Mouse (Mus musculus) right cerebral cortex, postnatal 25 days (tissue): ENCODE measurements around the gene Ppp1ca.

Experiments used
- DNase-seq: peaks from one replicate; pipeline ENCODE4 v3.0.0; 2022

Gene Ppp1ca

DNA sequence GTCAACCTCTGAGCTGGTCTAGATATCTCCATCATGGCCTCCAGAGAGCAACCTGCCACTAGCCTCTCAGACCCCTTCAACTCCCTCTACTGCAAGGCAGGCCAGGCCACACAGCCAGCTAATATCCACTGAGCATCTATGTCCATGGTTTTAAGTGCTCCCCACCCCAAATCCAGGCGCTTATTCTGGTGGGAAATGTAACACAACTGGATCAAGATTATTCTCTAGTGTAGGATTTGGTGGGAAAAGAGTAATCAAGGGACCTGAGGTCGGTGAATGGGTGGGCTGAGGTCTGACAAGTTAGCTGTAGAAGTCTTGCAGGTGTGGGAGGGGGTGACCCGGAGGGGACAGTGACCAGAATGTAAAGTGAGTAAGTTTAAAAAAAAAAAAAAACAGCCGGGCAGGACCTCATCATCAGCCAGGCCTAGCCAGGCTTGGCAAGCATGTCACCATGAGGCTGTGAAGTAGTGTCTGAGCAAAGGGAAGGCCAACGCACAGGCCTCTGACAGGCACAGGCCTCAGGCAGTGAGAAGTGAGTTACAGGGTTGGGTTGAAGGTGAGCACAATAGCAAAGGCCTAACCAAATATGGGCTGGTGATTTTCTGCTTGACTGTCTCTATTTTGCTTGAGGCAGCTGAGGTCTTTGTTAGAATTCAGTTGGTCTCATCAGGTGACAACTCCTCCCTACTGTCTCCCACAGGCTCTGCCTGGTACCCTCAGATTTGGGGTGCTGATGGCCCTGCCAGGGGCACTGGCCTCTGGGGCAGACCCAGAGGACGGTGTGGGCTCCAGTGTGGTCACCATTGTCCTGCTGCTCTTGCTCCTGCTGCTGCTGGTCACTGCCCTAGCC, 36.4 kb upstream of the Ppp1ca start:
- no peak for DNase-seq

DNA sequence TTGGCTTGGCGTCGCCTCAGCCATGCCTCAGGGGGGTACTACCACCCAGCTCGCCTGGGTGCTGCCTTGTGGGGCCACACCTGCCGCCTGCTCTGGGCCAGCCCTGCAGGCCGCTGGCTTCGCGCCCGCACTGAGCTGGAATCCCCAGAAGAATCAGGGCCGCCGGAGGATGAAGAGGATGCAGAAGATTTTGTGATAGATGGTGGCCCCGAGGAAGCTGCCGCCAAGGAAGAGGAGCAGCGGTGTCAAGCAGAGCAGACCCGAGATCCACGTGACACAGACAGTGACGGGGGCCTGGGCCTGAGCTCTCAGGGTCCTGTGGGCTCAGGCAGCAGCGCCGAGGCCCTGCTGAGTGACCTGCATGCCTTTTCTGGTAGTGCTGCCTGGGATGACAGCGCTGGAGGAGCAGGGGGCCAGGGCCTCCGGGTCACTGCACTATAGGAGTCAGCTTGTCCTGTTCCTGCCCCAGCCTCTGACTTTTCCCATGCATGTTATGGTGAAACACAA, 35.7 kb upstream of the Ppp1ca start:
- DNase-seq: no peak

DNA sequence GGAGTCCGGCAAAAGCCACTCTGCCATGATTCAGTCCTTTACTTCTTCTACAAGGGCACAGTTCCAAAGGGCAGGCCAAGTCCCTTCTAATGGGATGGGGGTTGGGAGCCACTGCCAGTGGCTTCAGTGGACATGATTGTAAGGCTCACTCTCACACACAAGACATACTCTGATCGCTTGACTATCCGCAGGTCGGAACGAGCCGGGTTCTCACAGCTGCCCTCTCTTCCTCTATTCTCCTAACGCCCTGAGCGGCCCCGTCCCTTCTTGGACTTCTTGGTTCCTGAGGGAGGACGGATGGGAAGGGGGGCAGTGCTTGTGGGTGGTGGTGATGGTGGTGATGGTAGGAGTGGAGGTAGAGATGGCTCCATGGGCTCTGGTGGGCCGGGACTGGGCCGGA, 35.1 kb upstream of the Ppp1ca start:
- DNase-seq: no peak

DNA sequence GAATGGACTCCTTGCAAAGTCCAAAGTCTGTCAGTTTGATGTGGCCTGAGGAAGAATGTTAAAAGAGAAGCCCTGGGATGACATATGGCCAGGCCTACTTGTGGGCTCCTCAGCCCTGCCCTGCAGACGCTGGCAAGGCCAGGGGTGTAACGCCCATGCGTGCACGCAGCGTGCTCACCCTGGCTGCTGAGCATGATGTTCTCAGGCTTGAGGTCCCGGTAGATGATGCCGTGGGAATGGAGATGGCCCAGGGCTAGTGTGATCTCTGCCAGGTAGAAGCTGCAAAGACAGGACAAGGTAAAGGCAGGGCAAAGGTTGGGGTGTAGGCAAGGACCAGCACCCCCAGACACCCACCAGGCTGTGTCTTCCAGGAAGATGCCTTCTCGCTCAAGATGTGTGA, 32.8 kb upstream of the Ppp1ca start:
- DNase-seq: no peak

DNA sequence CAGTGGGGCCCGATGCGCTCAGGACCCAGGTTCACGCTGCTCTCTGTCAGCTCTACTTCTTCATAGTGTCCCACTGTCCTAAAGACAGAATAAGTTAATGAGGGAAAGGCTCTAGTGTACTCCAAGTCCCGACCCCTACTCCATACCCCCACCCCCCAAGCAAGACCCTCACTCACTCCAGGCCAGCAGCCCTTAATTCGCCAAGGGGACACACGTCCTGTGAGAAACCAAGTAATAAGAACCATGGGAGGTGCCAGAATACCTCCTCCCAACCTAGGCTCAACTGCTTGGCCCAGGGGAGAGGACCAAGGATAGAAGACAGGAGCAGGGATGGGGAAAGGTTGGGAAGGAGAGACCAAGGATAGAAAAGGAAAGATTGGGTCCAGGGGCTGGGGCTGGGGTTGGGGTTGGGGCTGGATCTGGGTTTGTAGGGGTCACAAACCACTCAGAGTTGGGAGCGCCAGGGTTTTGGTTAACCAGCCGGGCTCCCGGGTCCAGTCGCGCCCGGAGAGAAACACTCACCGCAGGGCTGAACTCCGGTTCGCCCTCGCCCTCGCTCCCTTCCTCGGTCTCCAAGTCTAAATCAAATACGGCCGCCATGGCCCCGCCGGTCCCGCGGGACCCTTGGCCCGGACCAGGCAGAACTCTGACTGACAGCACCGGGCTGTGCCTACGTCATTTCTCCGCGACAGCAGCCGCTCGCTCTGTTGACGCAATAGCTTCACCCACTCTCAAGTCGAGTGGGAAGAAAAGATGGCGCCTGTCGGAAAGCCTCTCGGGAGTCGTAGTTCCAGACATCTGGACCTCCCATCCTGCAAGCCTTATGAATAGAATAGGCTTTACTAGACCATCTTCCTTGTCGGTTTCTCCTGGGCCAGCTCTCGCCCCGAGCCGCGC, 29.0 kb upstream of the Ppp1ca start, which contains the start of gene Rps6kb2:
Gene Rps6kb2, minus strand, starts transcription at position 709 of the 897 bp plus-strand sequence.
- DNase-seq: peak; percentile 97

DNA sequence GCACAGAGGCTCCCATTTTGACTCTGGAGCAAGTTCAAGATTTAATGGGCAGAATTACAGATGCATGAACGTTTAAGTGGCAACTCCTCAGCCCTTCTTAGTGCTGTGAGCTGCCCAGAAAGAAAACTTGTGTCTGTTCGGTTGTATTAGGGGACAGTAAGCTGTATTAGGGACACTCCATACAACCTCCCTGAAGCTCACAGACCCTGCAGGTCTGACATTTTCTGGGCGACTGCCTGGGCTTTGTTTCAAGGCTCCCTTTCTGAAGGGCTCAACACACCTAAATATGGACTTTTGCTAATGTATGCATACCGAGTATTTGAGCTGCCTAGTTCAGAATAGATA, 28.4 kb upstream of the Ppp1ca start:
- DNase-seq: no peak

DNA sequence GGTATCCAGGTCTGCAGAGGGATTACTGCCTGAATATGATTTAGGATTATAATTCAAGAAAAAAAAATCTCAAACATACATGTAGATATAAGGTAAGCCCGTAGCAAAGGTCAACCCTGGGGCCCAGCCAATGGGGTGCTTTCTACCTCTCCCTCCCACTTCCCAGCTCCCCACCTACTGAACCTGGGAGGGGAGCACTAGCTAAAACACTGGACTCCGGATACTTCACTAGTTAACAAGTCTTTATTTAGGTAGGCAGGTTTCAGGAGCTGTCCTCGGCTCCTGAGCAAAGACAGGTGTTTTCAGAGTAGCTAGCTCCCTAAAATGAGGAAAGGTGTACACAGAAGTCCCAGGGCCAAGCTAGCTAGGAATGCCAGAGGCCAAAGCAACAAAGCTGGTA, 27.8 kb upstream of the Ppp1ca start:
- no peak for DNase-seq

DNA sequence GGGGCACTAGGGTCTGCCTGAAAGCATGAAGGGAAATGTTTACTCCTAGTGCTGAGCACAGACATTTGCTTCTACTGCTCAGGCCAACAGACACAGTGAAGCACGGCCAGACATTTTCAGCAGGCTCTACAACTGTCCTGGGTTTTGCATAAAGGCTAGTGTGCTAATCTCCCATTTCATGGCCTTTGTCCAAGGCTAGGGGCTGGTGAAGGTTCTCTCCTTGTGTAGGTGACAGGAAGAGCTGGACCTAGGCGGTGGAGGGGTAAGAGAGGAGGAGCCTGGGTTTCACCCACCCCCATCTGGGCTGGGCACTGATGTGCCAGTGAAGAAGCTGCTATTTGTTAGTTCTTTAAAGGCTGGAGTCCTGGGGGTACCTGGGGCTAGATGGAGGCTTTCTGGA, 27.1 kb upstream of the Ppp1ca start:
- no peak for DNase-seq

DNA sequence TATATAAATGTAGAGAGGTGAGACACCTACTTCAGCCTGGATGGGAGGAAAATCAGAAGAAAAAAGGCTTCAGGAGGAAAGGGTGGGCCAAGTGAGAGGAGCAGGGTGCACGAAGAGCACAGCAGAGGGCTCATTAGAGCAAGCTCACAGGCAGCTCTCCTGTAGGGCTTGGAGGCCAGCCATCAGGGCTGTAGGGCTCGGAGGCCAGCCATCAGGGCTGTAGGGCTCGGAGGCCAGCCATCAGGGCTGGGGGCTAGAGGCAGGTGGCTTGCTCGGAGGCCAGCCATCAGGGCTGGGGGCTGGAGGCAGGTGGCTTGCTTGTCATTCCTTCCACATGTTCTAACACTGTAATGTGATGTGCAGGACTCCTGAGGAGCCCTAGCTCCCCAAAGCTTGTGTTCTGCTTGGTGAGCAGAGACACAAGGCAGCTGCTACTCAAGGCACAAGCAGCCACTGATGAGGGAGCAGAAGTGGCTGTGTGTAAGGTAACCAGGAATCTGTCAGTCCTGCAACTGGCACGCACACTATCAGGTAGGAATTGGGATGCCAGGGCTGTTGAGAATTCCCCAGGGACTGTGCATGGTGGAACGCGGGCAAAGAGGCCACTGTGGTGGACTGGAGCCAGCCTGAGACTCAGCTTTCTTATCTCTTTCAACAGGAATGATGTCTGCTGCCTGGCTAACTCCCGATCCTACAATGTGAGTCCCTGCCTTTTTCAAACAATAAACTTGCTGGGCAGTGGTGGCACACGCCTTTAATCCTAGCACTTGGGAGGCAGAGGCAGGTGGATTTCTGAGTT, 25.0 kb upstream of the Ppp1ca start:
- no peak for DNase-seq

DNA sequence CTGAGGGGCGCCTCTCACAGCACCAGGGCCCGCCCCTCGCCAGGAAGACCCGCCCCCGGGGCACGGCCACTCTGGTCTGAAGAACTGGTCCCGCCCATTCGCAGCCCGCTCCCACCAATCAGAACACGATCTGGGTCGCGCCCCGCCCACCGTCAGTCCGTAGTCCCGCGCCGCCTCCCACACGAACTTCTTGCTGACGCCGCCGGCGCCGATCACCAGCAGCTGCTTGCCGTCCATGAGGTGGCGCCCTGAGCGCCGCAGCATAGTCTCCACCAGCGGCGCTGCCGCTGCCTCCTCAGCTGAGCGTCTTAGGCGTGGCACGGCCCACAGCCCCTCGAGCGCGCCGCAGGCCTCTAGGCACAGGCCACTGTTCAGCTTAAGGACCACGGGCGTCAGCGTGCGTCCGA, 22.5 kb upstream of the Ppp1ca start:
- peak; percentile 100 for DNase-seq

DNA sequence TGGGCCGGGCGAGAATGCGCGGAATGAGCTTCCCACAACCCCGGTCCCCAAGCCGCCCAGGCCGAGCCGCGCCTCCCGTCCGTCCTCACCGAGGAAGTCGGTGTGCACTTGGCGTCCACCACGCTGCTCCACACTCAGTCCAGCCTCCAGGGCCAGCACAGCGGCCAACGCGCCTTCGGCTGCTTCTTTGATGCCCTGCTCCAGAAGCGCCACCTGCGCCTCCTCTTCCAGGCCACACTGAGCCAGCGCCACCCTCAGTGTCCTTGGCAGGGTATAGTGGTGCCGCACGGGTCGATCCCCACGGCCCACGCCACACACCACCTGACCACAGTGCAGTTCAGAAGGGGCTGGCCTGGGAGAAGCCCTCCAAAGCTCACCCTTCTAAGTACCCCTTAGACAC, 22.1 kb upstream of the Ppp1ca start:
- DNase-seq: no peak

DNA sequence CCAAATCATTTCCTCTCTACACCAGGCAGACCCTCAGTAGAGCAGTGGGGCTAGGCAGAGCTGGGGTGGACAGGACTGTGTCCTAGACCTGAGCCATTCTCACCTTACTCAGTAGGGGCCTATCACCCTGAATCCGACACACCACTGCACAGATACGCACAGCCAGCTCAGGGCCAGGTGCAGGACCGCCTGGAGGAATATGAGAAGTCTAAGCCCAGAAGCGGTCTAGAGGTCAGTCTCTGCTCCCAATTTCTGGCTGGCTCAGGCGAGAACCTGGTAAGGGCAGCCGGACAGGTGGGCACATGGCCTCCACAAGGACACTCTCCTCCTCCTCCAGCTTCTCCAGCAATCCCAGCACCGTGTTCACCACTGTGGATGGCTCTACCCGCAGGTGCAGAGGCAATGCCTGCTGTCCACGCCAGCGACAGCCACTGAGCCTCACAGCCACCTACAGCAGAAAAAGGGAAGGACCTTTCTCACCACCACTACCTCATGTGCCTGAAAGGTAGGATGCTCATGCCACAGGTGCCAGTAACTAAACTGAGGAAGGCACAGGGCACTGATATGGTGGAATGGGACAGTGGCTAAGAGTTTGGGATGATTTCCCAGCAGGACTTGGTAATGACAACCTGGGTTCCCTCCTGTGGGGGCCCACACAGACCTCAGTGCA, 21.0 kb upstream of the Ppp1ca start:
- DNase-seq: no peak

DNA sequence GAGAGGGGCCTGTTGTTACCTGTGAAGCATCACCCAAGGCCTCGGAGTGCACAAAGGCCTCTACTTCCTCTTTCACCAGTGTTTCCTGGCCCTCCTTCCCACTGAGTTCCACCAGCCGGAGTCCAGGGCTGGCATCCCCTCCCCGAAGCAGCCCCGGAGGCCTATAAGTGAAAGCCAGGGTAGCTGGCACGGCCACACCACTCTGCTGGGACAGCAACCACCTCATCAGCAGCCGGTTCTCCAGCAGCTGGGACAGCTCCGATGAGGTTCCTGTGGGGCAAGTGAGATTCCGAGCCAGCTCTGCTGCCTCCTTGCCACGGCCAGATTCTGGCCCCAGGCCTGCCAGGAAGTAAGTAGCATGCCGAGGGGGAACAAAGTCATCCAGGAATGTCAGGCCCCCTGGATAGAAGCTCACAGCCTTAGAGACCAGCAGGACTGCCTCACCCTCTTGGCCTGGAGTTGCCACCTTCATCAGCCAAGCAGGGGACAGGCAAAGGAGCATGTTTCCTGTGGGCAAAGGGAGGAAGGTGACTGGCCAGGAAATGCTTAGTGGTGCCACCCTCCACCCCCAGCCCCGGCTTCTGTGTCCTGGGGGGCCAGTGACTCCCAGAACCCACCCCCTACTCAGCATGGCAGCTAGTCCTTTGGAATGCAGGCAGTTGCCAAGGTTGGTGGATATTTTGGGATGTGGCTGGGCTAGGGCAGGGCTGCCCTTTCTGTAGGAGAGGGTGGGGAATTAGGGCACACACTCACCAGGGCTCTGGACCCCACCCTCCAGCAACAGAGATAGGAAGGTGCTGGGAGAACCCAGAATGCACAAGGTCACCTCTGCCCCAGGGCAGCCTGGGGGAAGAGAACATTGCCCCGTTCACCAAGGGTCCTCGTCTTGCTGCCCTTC, 20.2 kb upstream of the Ppp1ca start:
- no peak for DNase-seq

DNA sequence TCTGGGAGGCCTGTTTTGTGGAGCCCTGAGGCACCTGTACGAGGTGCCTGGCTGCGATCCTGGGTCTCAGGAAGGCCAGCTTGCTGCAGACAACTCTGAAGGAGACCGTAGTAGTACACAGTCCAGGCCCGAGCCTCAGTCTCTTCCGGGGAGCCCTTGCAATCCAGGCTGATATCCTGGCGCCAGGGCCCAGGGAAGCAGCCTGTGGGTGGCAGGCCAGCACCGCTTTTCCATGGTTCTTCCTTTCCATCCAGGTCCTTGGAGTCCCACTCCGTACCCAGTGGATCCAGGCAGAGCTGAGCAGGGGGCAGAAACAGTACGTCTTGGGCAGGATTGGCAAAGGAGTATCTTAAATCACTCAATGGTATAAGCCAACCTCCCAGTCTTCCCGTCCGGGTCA, 18.9 kb upstream of the Ppp1ca start:
- DNase-seq: no peak

DNA sequence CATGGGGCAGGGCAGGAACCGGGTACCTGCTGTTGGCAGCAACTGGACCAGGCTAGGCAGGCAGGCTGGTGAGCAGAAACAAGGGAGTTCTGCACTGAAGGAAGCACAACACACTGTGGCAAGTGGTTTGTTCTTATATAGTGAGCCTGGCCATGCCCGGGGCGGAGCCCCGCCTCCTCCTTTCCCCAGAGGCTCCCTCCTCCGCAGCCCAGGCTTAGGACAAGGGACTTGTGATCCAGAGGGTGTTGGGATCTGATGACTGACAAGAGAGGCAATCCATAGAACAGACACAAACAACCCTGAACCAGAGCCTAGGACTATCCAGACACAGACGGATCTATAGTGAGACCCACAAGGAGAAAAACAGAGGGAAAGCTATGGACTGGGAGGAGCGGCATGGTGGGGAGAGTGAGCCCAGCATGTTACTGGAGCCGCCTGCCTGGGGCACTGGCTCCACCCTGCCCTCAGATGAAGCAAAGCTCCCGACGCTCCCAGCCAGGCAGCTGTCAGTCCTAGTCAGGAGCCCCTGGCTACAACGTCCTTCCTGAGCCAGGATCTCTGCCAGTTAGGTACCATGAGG, 16.4 kb upstream of the Ppp1ca start, which contains the start of gene Carns1:
Gene Carns1, minus strand, starts transcription at position 112 of the 580 bp plus-strand sequence.
- no peak for DNase-seq

DNA sequence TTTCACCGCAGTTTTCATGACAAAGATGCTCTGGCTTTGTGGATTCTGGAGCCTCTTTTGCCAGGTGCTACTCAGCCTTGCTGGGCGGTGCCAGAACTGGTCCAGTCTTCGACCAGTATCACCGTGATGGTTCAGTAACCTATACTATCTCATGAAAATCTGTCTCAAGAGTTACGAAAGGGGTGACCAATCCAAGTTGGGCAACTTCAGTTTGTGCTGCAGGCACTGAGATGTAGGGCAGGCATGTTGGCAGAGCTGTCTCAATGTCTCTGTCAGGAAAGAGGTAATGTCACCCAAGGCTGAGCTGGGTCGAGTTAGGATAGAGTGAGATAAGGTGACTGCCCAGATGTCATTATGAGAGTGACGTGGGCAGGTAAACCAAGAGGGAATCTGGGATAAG, 11.5 kb upstream of the Ppp1ca start:
- no peak for DNase-seq

DNA sequence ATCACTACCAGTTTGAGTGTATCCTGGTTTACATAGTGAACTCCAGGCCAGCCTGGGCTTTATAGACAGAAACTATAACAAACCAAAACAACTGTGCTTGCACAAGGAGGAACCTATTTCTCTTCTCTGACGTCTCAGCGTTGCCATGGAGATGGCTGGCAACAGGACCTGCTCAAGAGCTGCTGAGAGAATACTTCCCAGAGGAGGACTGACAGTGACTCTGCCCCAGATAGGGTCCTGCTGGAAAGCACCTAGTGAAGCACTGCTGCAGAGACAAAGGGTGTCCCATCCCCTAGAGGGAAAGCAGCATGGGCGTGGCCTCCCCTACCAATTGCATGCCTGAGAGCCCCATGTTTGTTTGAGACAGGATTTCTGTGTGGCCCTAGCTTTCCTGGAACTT, 10.0 kb upstream of the Ppp1ca start:
- DNase-seq: peak; percentile 77

DNA sequence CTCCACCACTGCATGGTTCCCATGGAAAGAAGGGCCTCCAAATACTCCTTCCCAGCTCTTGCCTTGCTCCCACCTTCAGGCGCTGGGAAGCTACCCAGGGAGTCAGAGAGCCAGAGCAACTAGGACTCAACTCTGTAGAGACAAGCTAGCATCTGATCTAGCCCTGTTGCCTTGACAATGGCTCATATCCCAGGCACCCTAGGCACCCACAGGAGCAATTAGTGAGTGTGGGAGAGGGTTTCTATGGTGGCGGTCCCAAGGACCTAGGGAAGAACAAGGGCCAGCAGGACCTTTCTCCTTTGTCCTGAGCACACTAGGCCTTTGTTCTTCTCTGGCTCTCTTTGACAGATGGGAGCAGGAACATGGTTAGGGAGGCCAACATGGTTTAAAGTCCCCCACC, 8.2 kb upstream of the Ppp1ca start:
- DNase-seq: no peak

DNA sequence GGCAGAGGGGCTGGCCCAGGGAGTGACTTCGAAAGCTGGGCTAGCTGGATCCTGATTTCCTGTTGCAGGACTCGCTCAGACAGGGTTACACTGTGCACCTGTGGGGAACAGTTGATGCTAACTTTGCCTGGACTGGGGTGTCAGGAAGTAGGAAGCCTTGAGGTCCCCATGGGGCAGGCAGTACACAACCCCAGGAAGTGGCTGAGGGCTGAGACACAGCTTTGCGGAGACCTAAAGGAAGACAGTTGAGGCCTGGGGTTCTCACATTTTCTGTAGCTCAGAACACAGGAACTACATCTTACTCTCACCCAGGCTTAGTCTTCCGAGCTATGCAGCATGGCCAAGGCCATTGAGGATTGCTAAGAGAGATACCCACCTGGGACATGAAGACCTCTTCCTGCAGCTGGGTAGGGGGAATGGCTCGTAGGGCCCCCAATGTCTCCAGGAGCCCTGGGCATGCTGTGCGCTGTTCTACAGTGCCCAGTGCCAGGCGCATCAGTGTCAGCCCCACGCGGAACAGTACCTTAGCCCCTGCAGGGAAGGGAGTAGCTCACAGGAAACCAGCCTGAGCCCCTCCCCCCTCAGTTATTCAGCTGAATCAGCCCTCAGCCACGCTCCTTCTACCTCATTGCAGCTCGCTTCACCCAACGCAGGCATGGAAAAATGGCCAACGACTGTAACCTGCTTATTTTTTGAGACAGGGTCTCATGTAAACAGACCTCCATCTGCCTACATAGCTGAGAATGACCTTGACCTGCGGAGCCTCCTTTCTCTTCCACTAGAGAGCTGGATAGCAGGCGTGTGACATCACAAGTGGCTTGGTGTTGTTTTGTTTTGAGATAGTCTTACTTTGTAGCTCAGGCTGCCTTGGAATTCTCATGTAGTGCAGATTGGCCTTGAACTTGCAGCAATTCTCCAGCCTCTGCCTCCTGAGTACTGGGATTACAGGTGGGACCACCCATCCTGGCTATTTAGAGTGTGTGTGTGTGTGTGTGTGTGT, 6.6 kb upstream of the Ppp1ca start:
- DNase-seq: no peak

DNA sequence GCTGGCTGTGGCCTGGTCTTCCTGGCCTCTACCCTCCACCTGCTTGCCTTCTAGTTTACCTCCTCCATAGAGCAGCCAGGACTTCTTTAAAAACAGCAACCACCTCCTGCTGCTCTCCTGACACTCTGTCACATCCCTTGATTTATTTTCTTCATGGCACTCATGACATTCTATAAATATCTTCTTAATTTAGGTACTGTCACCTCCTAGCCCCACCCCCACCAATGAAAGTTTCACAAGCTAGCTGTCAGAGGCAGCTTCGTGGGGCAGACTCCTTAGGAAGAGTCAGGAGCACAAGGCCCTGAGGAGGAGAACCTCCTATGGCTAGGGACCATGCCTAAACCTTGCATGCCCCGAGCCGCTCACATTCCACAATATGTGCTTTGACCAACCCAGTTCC, 4.6 kb upstream of the Ppp1ca start:
- DNase-seq: no peak
